Mouse (Mus musculus): ENCODE measurements around the gene Npr3. TPM values are rescaled to one million over a fixed set of nuclear protein-coding genes. Genes with fewer than 3 reads are reported as not detected.
"Not testable (repeated sequence)": the region's sequence is repeated elsewhere in the genome, so short reads cannot be mapped to it uniquely, and the experiment has no call there.

Npr3 gene
- polyA plus RNA-seq, 1 experiment from 2014 or later: 0.86 TPM

- H3K36me3 ChIP-seq (ENCODE audit: control insufficient read depth, insufficient read depth, low read length); H3K4me3 ChIP-seq (ENCODE audit: low read depth, low read length); H3K27me3 ChIP-seq (replicated peaks; ENCODE audit: control insufficient read depth, insufficient read depth, low read length); DNase-seq (ENCODE audit: low spot score); H3K4me1 ChIP-seq (ENCODE audit: control insufficient read depth, insufficient read depth, low read length); H3K27ac ChIP-seq (ENCODE audit: low read depth, low read length); ATAC-seq; H3K9me3 ChIP-seq (replicated peaks; ENCODE audit: control insufficient read depth, low read length); H3K9ac ChIP-seq (ENCODE audit: low read length); H3K4me2 ChIP-seq (ENCODE audit: low read length): not testable (repeated sequence)
- 77% methylated on average over 6 of the region's 6 CpGs for WGBS
Measured at GRCm38 (mm10) chr15:11822347-11822746, 84.7 kb downstream of the Npr3 start.

- ATAC-seq (no peak), DNase-seq (ENCODE audit: low spot score) (no peak)
- no peak overlapping the region for H3K27ac ChIP-seq (ENCODE audit: low read depth, low read length)
- no peaks in the 10 kb centered on the region for H3K27me3 ChIP-seq (replicated peaks; ENCODE audit: control insufficient read depth, insufficient read depth, low read length)
- no peaks in the 10 kb centered on the region for H3K36me3 ChIP-seq (ENCODE audit: control insufficient read depth, insufficient read depth, low read length)
- 86% methylated on average over 4 of the region's 4 CpGs for WGBS
- H3K4me3 ChIP-seq (ENCODE audit: low read depth, low read length): no peak overlapping the region
- no peak overlapping the region for H3K4me2 ChIP-seq (ENCODE audit: low read length)
- H3K9me3 ChIP-seq (replicated peaks; ENCODE audit: control insufficient read depth, low read length): no peaks in the 10 kb centered on the region
- H3K9ac ChIP-seq (ENCODE audit: low read length): no peak overlapping the region
- no peaks in the 10 kb centered on the region for H3K4me1 ChIP-seq (ENCODE audit: control insufficient read depth, insufficient read depth, low read length)
Measured at GRCm38 (mm10) chr15:11815551-11815950, 91.5 kb downstream of the Npr3 start.

GRCm38 (mm10) chr15:11803576-11803975 is 103.5 kb downstream of the Npr3 start:
- Histone ChIP-seq H3K4me2 (ENCODE audit: low read length) (no peak overlapping the region), H3K27me3 (replicated peaks; ENCODE audit: control insufficient read depth, insufficient read depth, low read length) (no peaks in the 10 kb centered on the region), H3K9ac (ENCODE audit: low read length) (no peak overlapping the region), H3K27ac (ENCODE audit: low read depth, low read length) (no peak overlapping the region), H3K36me3 (ENCODE audit: control insufficient read depth, insufficient read depth, low read length) (no peaks in the 10 kb centered on the region), H3K4me1 (ENCODE audit: control insufficient read depth, insufficient read depth, low read length) (peaks cover 7% of the 10 kb centered on the region), H3K4me3 (ENCODE audit: low read depth, low read length) (no peak overlapping the region), H3K9me3 (replicated peaks; ENCODE audit: control insufficient read depth, low read length) (no peaks in the 10 kb centered on the region)
- WGBS: 79% methylated on average over 4 of the region's 4 CpGs
- DNase-seq (ENCODE audit: low spot score) (no peak), ATAC-seq (no peak)

GRCm38 (mm10) chr15:11801863-11802722 is 105.0 kb downstream of the Npr3 start:
- no peaks in the 10 kb centered on the region for H3K36me3 ChIP-seq (ENCODE audit: control insufficient read depth, insufficient read depth, low read length)
- H3K4me1 ChIP-seq (ENCODE audit: control insufficient read depth, insufficient read depth, low read length): peaks cover 7% of the 10 kb centered on the region
- no peaks in the 10 kb centered on the region for H3K27me3 ChIP-seq (replicated peaks; ENCODE audit: control insufficient read depth, insufficient read depth, low read length)
- H3K4me2 ChIP-seq (ENCODE audit: low read length): peak overlapping the region; percentile 25
- H3K9me3 ChIP-seq (replicated peaks; ENCODE audit: control insufficient read depth, low read length): no peaks in the 10 kb centered on the region
- WGBS: 39% methylated on average over 13 of the region's 13 CpGs
- no peak overlapping the region for H3K27ac ChIP-seq (ENCODE audit: low read depth, low read length)
- DNase-seq (ENCODE audit: low spot score): peak; percentile 72
- peak; percentile 84 for ATAC-seq
- no peak overlapping the region for H3K4me3 ChIP-seq (ENCODE audit: low read depth, low read length)
- H3K9ac ChIP-seq (ENCODE audit: low read length): no peak overlapping the region

DNA sequence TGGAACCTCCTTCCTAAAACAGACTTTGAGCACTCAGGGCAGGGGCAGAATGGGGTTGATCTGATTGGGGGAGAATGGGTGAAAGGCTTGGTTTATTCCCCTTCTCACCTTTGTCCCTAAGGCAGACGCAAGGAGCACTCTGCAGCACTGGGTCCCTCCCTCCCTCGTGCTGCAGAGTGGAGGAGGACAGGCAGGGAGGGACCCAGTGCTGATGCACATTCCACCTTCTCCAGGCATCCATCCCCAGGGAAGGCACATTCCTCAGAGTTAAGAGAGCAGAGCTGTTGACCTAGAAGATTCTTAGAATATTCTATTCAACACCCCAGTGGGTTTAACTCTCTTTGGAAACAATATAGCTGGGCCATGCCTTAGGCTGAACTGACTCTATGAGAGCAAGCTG is 112.5 kb downstream of the Npr3 start:
- no peaks in the 10 kb centered on the region for H3K4me1 ChIP-seq (ENCODE audit: control insufficient read depth, insufficient read depth, low read length)
- H3K9me3 ChIP-seq (replicated peaks; ENCODE audit: control insufficient read depth, low read length): no peaks in the 10 kb centered on the region
- 20% methylated on average over 2 of the region's 2 CpGs for WGBS
- H3K4me2 ChIP-seq (ENCODE audit: low read length): no peak overlapping the region
- H3K27ac ChIP-seq (ENCODE audit: low read depth, low read length): no peak overlapping the region
- no peak for ATAC-seq
- no peaks in the 10 kb centered on the region for H3K27me3 ChIP-seq (replicated peaks; ENCODE audit: control insufficient read depth, insufficient read depth, low read length)
- H3K4me3 ChIP-seq (ENCODE audit: low read depth, low read length): no peak overlapping the region
- no peak for DNase-seq (ENCODE audit: low spot score)
- no peak overlapping the region for H3K9ac ChIP-seq (ENCODE audit: low read length)
- no peaks in the 10 kb centered on the region for H3K36me3 ChIP-seq (ENCODE audit: control insufficient read depth, insufficient read depth, low read length)

Other genes with a start within 250 kb of the Npr3 start
- gene Sub1, start 89.7 kb upstream of the Npr3 start, polyA plus RNA-seq (2014; fragmentation: Nextera tagmentation; extraction: Ambion mirVana): 534 and 557 TPM in 2 replicates
- 169 and 182 TPM in 2 replicates for gene Zfr, start 210.5 kb upstream of the Npr3 start, polyA plus RNA-seq (2014; fragmentation: Nextera tagmentation; extraction: Ambion mirVana)

Data from forebrain, embryonic 14.5 days (tissue).